Mouse (Mus musculus): ENCODE results near the gene Cenpm. TPM values are rescaled to one million over a fixed set of nuclear protein-coding genes. Genes with fewer than 3 reads are reported as not detected.

Cenpm gene
- polyA plus RNA-seq, 1 experiment from 2014 or later = 24.0 TPM

MicroRNAs encoded within 50 kb of the gene (microRNA counts, 519-probe panel; counts per million panel counts)
- 2,224 counts per million, percentile 47 among the panel's probes with 10 or more counts for microRNA mmu-miR-33

Small RNA genes within 50 kb of the gene (microRNA-seq; reads per million reads assigned to microRNA genes)
- gene Mir33 = 85.0 reads per million, percentile 47 among the genes with 10 or more reads in this experiment

Other genes with a start within 250 kb of the Cenpm start
- gene Desi1, start 210.9 kb downstream of the Cenpm start, polyA plus RNA-seq (2015; fragmentation: Nextera tagmentation; extraction: Ambion mirVana) = 53.7 and 56.1 TPM in 2 replicates
- 254 and 268 TPM in 2 replicates for gene Snu13, start 197.2 kb downstream of the Cenpm start, polyA plus RNA-seq (2015; fragmentation: Nextera tagmentation; extraction: Ambion mirVana)
- gene 4930407I10Rik, start 185.6 kb downstream of the Cenpm start, polyA plus RNA-seq (2015; fragmentation: Nextera tagmentation; extraction: Ambion mirVana) = not detected in 2 replicates
- 0.06 and 0.11 TPM in 2 replicates for gene Mei1, start 174.8 kb downstream of the Cenpm start, polyA plus RNA-seq (2015; fragmentation: Nextera tagmentation; extraction: Ambion mirVana)
- 10.6 and 11.9 TPM in 2 replicates for gene Ccdc134, start 116.8 kb downstream of the Cenpm start, polyA plus RNA-seq (2015; fragmentation: Nextera tagmentation; extraction: Ambion mirVana)
- 179 and 196 TPM in 2 replicates for gene Srebf2, start 97.6 kb downstream of the Cenpm start, polyA plus RNA-seq (2015; fragmentation: Nextera tagmentation; extraction: Ambion mirVana)
- gene Shisa8, start 31.9 kb downstream of the Cenpm start, polyA plus RNA-seq (2015; fragmentation: Nextera tagmentation; extraction: Ambion mirVana) = 3.4 and 4.2 TPM in 2 replicates
- 0.10 and 0.31 TPM in 2 replicates for gene Tnfrsf13c, start 20.4 kb downstream of the Cenpm start, polyA plus RNA-seq (2015; fragmentation: Nextera tagmentation; extraction: Ambion mirVana)
- gene 1500009C09Rik, start 7.6 kb upstream of the Cenpm start, polyA plus RNA-seq (2015; fragmentation: Nextera tagmentation; extraction: Ambion mirVana) = 16.7 and 20.3 TPM in 2 replicates
- gene Sept3, start 30.1 kb upstream of the Cenpm start, polyA plus RNA-seq (2015; fragmentation: Nextera tagmentation; extraction: Ambion mirVana) = 321 and 348 TPM in 2 replicates
- gene Wbp2nl, start 54.2 kb upstream of the Cenpm start, polyA plus RNA-seq (2015; fragmentation: Nextera tagmentation; extraction: Ambion mirVana) = 0.10 TPM in 1 of 2 replicates, not detected in the other
- 32.8 and 32.9 TPM in 2 replicates for gene Naga, start 94.2 kb upstream of the Cenpm start, polyA plus RNA-seq (2015; fragmentation: Nextera tagmentation; extraction: Ambion mirVana)
- gene Pheta2, start 94.2 kb upstream of the Cenpm start, polyA plus RNA-seq (2015; fragmentation: Nextera tagmentation; extraction: Ambion mirVana) = 1.6 and 2.1 TPM in 2 replicates
- 354 and 397 TPM in 2 replicates for gene Smdt1, start 94.2 kb upstream of the Cenpm start, polyA plus RNA-seq (2015; fragmentation: Nextera tagmentation; extraction: Ambion mirVana)
- gene Ndufa6, start 109.6 kb upstream of the Cenpm start, polyA plus RNA-seq (2015; fragmentation: Nextera tagmentation; extraction: Ambion mirVana) = 345 and 392 TPM in 2 replicates
- gene Cyp2d22, start 135.5 kb upstream of the Cenpm start, polyA plus RNA-seq (2015; fragmentation: Nextera tagmentation; extraction: Ambion mirVana) = 3.3 TPM in 2 replicates
- not detected in 2 replicates for gene Cyp2d11, start 149.3 kb upstream of the Cenpm start, polyA plus RNA-seq (2015; fragmentation: Nextera tagmentation; extraction: Ambion mirVana)
- not detected in 2 replicates for gene Cyp2d10, start 162.4 kb upstream of the Cenpm start, polyA plus RNA-seq (2015; fragmentation: Nextera tagmentation; extraction: Ambion mirVana)
- not detected in 2 replicates for gene Cyp2d9, start 188.7 kb upstream of the Cenpm start, polyA plus RNA-seq (2015; fragmentation: Nextera tagmentation; extraction: Ambion mirVana)